Mouse (Mus musculus) ES-E14 (cell line): ENCODE data around the gene Eif4enif1.
"Not testable (repeated sequence)": the region's sequence is repeated elsewhere in the genome, so short reads cannot be mapped to it uniquely, and the experiment has no call there.

Experiments
- CHD2 ChIP-seq: IDR thresholded peaks from 2 replicates; pipeline ENCODE4 v1.6.1; 2014; ENCODE audit warnings: mild to moderate bottlenecking, low read depth, low read length, inconsistent platforms
- HCFC1 ChIP-seq: IDR thresholded peaks from 2 replicates; pipeline ENCODE4 v1.6.1; 2012; ENCODE audit warnings: low read length, inconsistent platforms, borderline replicate concordance; ENCODE audit not compliant: insufficient read depth
- MAFK ChIP-seq: IDR thresholded peaks from 2 replicates; pipeline ENCODE4 v1.6.1; 2014; ENCODE audit warnings: mild to moderate bottlenecking, low read depth, low read length, inconsistent platforms; ENCODE audit not compliant: insufficient read depth
- ZNF384 ChIP-seq: IDR thresholded peaks from 2 replicates; pipeline ENCODE4 v1.6.1; 2012; ENCODE audit warnings: low read depth, low read length, inconsistent platforms

GRCm38 (mm10) chr11:3180510-3181160, 21.6 kb upstream of the Eif4enif1 start:
- TF ChIP-seq ZNF384, MAFK, CHD2, HCFC1: not testable (repeated sequence)
